Mouse (Mus musculus) kidney, embryonic 16.5 days (tissue): Measurements from ENCODE around the gene 1700001C19Rik. TPM values are rescaled to one million over a fixed set of nuclear protein-coding genes. Genes with fewer than 3 reads are reported as not detected.

Experiments
- ATAC-seq: fragments of 200-750 bp; cut with Nextera tagmentation; 2 replicates; pipeline ENCODE4 v1.8.0; 2017; ENCODE audit warnings: moderate TSS enrichment; ENCODE audit not compliant: low FRiP score, low TSS enrichment
- H3K27ac ChIP-seq: fragments of 300-500 bp; sonication (generic); 2 replicates; pipeline ENCODE4 v1.5.1; 2014; ENCODE audit warnings: low read length
- H3K27me3 ChIP-seq: fragments of 300-500 bp; sonication (generic); 2 replicates; pipeline ENCODE4 v1.6.1; 2014; ENCODE audit warnings: low read length, control low read depth, mixed read lengths; ENCODE audit not compliant: insufficient read depth
- H3K36me3 ChIP-seq: fragments of 300-500 bp; sonication (generic); 2 replicates; pipeline ENCODE4 v1.6.1; 2014; ENCODE audit warnings: low read length, control low read depth, mixed read lengths; ENCODE audit not compliant: insufficient read depth
- H3K4me1 ChIP-seq: fragments of 300-500 bp; sonication (generic); 2 replicates; pipeline ENCODE4 v1.6.1; 2014; ENCODE audit warnings: low read length, control low read depth, mixed read lengths; ENCODE audit not compliant: insufficient read depth
- H3K4me2 ChIP-seq: fragments of 300-500 bp; sonication (generic); replicated peaks from 2 replicates; pipeline ENCODE4 v1.6.1; 2014; ENCODE audit warnings: low read depth, low read length
- H3K4me3 ChIP-seq: fragments of 300-500 bp; sonication (generic); 2 replicates; pipeline ENCODE4 v1.5.1; 2014; ENCODE audit warnings: mild to moderate bottlenecking, low read length
- H3K9ac ChIP-seq: fragments of 300-500 bp; sonication (generic); replicated peaks from 2 replicates; pipeline ENCODE4 v1.6.1; 2014; ENCODE audit warnings: low read length
- H3K9me3 ChIP-seq: fragments of 300-500 bp; sonication (generic); 2 replicates; pipeline ENCODE4 v1.6.1; 2016; ENCODE audit warnings: low read length, control low read depth
- WGBS: fragments of 180-500 bp; shearing (Covaris S2); extraction: QIAGEN DNeasy Blood & Tissue Kit; methylation state at CpG from one replicate; pipeline ENCODE4 v1.1.7; 2014; 5-methylcytosine and 5-hydroxymethylcytosine counted together
- polyA plus RNA-seq: library from polyadenylated mRNA; unstranded; fragments of >200 nt; fragmentation: Nextera tagmentation; extraction: Ambion mirVana; gene quantifications from 2 replicates; pipeline ENCODE4 v1.2.1, GENCODE M21; 2015

Gene 1700001C19Rik
- polyA plus RNA-seq, 1 experiment from 2014 or later = not detected

- peak; percentile 49; the same call in 1 of the 2 replicates for ATAC-seq
- peaks cover 61% of the 10 kb centered on the region for H3K4me1 ChIP-seq
- H3K4me2 ChIP-seq = no peak overlapping the region
- H3K36me3 ChIP-seq = no peaks in the 10 kb centered on the region
- H3K9me3 ChIP-seq = no peaks in the 10 kb centered on the region
- 0 out of 2 replicates have a peak overlapping the region, but pooled peaks have one; percentile 8 for H3K9ac ChIP-seq
- 63% methylated on average over 12 of the region's 12 CpGs for WGBS
- no peak overlapping the region for H3K4me3 ChIP-seq
- H3K27me3 ChIP-seq = no peaks in the 10 kb centered on the region
- H3K27ac ChIP-seq = peak overlapping the region; percentile 77
Observed at GRCm38 (mm10) chr17:47450880-47451565, 13.8 kb upstream of the 1700001C19Rik start.

- Histone ChIP-seq H3K36me3 (no peaks in the 10 kb centered on the region), H3K4me2 (no peak overlapping the region), H3K27ac (peak overlapping the region; percentile 74), H3K9me3 (no peaks in the 10 kb centered on the region), H3K4me1 (peaks cover 61% of the 10 kb centered on the region), H3K27me3 (no peaks in the 10 kb centered on the region), H3K9ac (no peak overlapping the region), H3K4me3 (no peak overlapping the region)
- 37% methylated on average over 7 of the region's 7 CpGs for WGBS
- peak; percentile 46 for ATAC-seq
Observed at GRCm38 (mm10) chr17:47450239-47450638, 13.1 kb upstream of the 1700001C19Rik start.

GRCm38 (mm10) chr17:47449432-47449831 lies 12.3 kb upstream of the 1700001C19Rik start:
- Histone ChIP-seq H3K4me1 (peaks cover 56% of the 10 kb centered on the region), H3K36me3 (no peaks in the 10 kb centered on the region), H3K9me3 (no peaks in the 10 kb centered on the region), H3K27ac (peak overlapping the region; percentile 19), H3K9ac (peak overlapping the region; percentile 48), H3K27me3 (no peaks in the 10 kb centered on the region), H3K4me2 (no peak overlapping the region), H3K4me3 (no peak overlapping the region)
- WGBS = 46% methylated on average over 5 of the region's 5 CpGs
- ATAC-seq = no peak

- Histone ChIP-seq H3K9ac (peak overlapping the region; percentile 48), H3K9me3 (no peaks in the 10 kb centered on the region), H3K27me3 (no peaks in the 10 kb centered on the region), H3K4me1 (peaks cover 54% of the 10 kb centered on the region), H3K27ac (peak overlapping the region; percentile 19), H3K4me3 (no peak overlapping the region), H3K4me2 (no peak overlapping the region), H3K36me3 (no peaks in the 10 kb centered on the region)
- WGBS = 22% methylated on average over 8 of the region's 8 CpGs
- ATAC-seq = peak; percentile 53
Observed at GRCm38 (mm10) chr17:47448523-47449372, 11.6 kb upstream of the 1700001C19Rik start.

- Histone ChIP-seq H3K9ac (no peak overlapping the region), H3K36me3 (no peaks in the 10 kb centered on the region), H3K27me3 (no peaks in the 10 kb centered on the region), H3K27ac (no peak overlapping the region), H3K4me2 (no peak overlapping the region), H3K9me3 (no peaks in the 10 kb centered on the region), H3K4me1 (peaks cover 41% of the 10 kb centered on the region), H3K4me3 (no peak overlapping the region)
- ATAC-seq = no peak
- WGBS = 94% methylated on average over 11 of the region's 11 CpGs
Observed at GRCm38 (mm10) chr17:47446561-47446960, 9.4 kb upstream of the 1700001C19Rik start.

GRCm38 (mm10) chr17:47446025-47446424 lies 8.8 kb upstream of the 1700001C19Rik start:
- WGBS = 76% methylated on average over 9 of the region's 9 CpGs
- H3K27ac ChIP-seq = no peak overlapping the region
- ATAC-seq = no peak
- H3K4me3 ChIP-seq = no peak overlapping the region
- no peak overlapping the region for H3K4me2 ChIP-seq
- H3K27me3 ChIP-seq = no peaks in the 10 kb centered on the region
- no peaks in the 10 kb centered on the region for H3K36me3 ChIP-seq
- H3K9ac ChIP-seq = no peak overlapping the region
- peaks cover 40% of the 10 kb centered on the region for H3K4me1 ChIP-seq
- no peaks in the 10 kb centered on the region for H3K9me3 ChIP-seq

- Histone ChIP-seq H3K9ac (no peak overlapping the region), H3K36me3 (no peaks in the 10 kb centered on the region), H3K4me2 (no peak overlapping the region), H3K4me1 (peaks cover 40% of the 10 kb centered on the region), H3K9me3 (no peaks in the 10 kb centered on the region), H3K27ac (no peak overlapping the region), H3K27me3 (no peaks in the 10 kb centered on the region), H3K4me3 (no peak overlapping the region)
- no peak for ATAC-seq
- WGBS = 72% methylated on average over 11 of the region's 11 CpGs
Observed at GRCm38 (mm10) chr17:47445518-47445917, 8.3 kb upstream of the 1700001C19Rik start.

GRCm38 (mm10) chr17:47444113-47444512 lies 6.9 kb upstream of the 1700001C19Rik start:
- H3K9me3 ChIP-seq = no peaks in the 10 kb centered on the region
- no peaks in the 10 kb centered on the region for H3K36me3 ChIP-seq
- H3K4me1 ChIP-seq = peaks cover 40% of the 10 kb centered on the region
- H3K9ac ChIP-seq = 0 out of 2 replicates have a peak overlapping the region, but pooled peaks have one; percentile 1
- no peak overlapping the region for H3K4me2 ChIP-seq
- 53% methylated on average over 6 of the region's 6 CpGs for WGBS
- ATAC-seq = no peak
- no peak overlapping the region for H3K4me3 ChIP-seq
- H3K27ac ChIP-seq = no peak overlapping the region; the same call in 1 of the 2 replicates
- H3K27me3 ChIP-seq = no peaks in the 10 kb centered on the region; the same call in 1 of the 2 replicates

GRCm38 (mm10) chr17:47442271-47442670 lies 5.1 kb upstream of the 1700001C19Rik start:
- no peak overlapping the region for H3K27ac ChIP-seq
- no peak overlapping the region for H3K4me2 ChIP-seq
- WGBS = 78% methylated on average over 3 of the region's 3 CpGs
- no peaks in the 10 kb centered on the region for H3K36me3 ChIP-seq
- no peak overlapping the region for H3K4me3 ChIP-seq
- ATAC-seq = no peak
- peaks cover 8% of the 10 kb centered on the region for H3K27me3 ChIP-seq
- H3K9ac ChIP-seq = no peak overlapping the region
- no peaks in the 10 kb centered on the region for H3K9me3 ChIP-seq
- peaks cover 27% of the 10 kb centered on the region for H3K4me1 ChIP-seq
